Mouse (Mus musculus): ENCODE measurements around the gene Relb. TPM values are rescaled to one million over a fixed set of nuclear protein-coding genes. Genes with fewer than 3 reads are reported as not detected.
A peak's percentile ranks its signal among the peaks of the same experiment; 100 is the strongest.

Relb gene
- total and polyA plus RNA-seq, 3 experiments, result 44.0 to 59.6 (median 58.1) TPM

DNA sequence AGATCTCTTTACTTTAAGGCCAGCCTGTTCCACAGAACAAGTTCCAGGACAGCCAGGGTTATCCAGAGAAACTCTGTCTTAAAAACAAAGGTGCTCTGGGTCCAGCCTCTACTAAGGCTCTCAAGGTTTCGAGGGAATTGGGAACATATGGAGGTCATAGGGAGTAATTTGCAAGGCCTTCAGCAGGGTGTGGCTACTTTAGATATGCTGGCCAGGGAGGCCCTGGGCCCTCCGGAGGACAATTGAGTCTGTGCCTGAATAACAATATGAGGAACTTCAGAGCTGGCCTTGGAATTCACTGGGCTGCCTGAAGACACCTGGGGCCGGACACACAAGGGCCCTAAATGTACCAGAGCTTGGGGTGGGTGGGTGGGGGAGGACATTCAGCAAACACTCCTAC is 53.7 kb downstream of the Relb start:
- Histone ChIP-seq H3K9ac (ENCODE audit: insufficient read depth, low read depth) (no peak overlapping the region), H3K27ac (ENCODE audit: insufficient read depth, low read depth) (no peak overlapping the region), H3K79me2 (replicated peaks; ENCODE audit: control insufficient read depth, extremely low read depth, insufficient read depth, poor library complexity, severe bottlenecking) (peaks cover 45% of the 10 kb centered on the region), H3K4me3 (replicated peaks in 1 of 3; ENCODE audit: low read depth in 2 of 3, low read length in 2 of 3, poor library complexity in 1 of 3) (no peak overlapping the region), H3K36me3 (replicated peaks in 1 of 2; ENCODE audit: control insufficient read depth in 1 of 2, insufficient read depth in 1 of 2, low read length in 1 of 2) (peaks cover 15 to 28% of the 10 kb centered on the region in 2 experiments), H3K27me3 (replicated peaks) (no peaks in the 10 kb centered on the region), H3K4me1 (ENCODE audit: control insufficient read depth in 1 of 2, insufficient read depth in 2 of 2) (peaks cover 17 to 56% of the 10 kb centered on the region in 2 experiments), H3K4me2 (ENCODE audit: insufficient read depth, low read depth, poor library complexity, severe bottlenecking) (no peak overlapping the region), H3K9me3 (replicated peaks; ENCODE audit: low read length) (no peaks in the 10 kb centered on the region)
- in situ Hi-C loops (cut with MboI; ENCODE audit: low pct_ligation_motif_present, low pct_unique_long_range_greater_than_20kb, low sequenced_read_pairs), result loop anchor here (10.0 kb wide), 1 partner anchor 71 kb away; the partner anchor contains the start of genes Bloc1s3 and Trappc6a
- no peak for TF ChIP-seq NELFE (IDR thresholded peaks at IDR 0.05; ENCODE audit: low read depth, low read length)
- TF ChIP-seq NRF1 (IDR thresholded peaks at IDR 0.05; ENCODE audit: low read depth, low read length), result no peak
- no peak for TF ChIP-seq TBP (conservative IDR thresholded peaks at IDR 0.05; ENCODE audit: low read depth, low read length)
- TF ChIP-seq GABPA (IDR thresholded peaks at IDR 0.05; ENCODE audit: insufficient replicate concordance, low read depth, low read length), result no peak
- TF ChIP-seq USF2 (conservative IDR thresholded peaks at IDR 0.05; ENCODE audit: low read depth, low read length), result no peak
- no peak for TF ChIP-seq MXI1 (IDR thresholded peaks at IDR 0.05; ENCODE audit: low read depth, low read length)
- dilution Hi-C loops (cut with MboI; ENCODE audit: extremely low pct_ligation_motif_present, extremely low pct_unique_long_range_greater_than_20kb, low sequenced_read_pairs), result no loop called here
- DNase-seq (ENCODE audit: extremely low read depth), result no peak

GRCm38 (mm10) chr7:19573776-19574140 is 55.5 kb downstream of the Relb start:
- peaks cover 42% of the 10 kb centered on the region for H3K79me2 ChIP-seq (replicated peaks; ENCODE audit: control insufficient read depth, extremely low read depth, insufficient read depth, poor library complexity, severe bottlenecking)
- no peaks in the 10 kb centered on the region for H3K27me3 ChIP-seq (replicated peaks)
- peak overlapping the region; percentile 76; the same call in 1 of the 2 replicates for H3K9ac ChIP-seq (ENCODE audit: insufficient read depth, low read depth)
- H3K4me3 ChIP-seq (replicated peaks in 1 of 3; ENCODE audit: low read depth in 2 of 3, low read length in 2 of 3, poor library complexity in 1 of 3), result peak overlapping the region; percentile 48 to 73 (median 65)
- peaks cover 20 to 30% of the 10 kb centered on the region in 2 experiments for H3K36me3 ChIP-seq (replicated peaks in 1 of 2; ENCODE audit: control insufficient read depth in 1 of 2, insufficient read depth in 1 of 2, low read length in 1 of 2)
- in situ Hi-C loops (cut with MboI; ENCODE audit: low pct_ligation_motif_present, low pct_unique_long_range_greater_than_20kb, low sequenced_read_pairs), result loop anchor here (10.0 to 25.0 kb wide), 2 partner anchors 69 to 161 kb away; partner anchors contain the start of genes Bloc1s3, Ckm, Klc3 and Trappc6a
- dilution Hi-C loops (cut with MboI; ENCODE audit: extremely low pct_ligation_motif_present, extremely low pct_unique_long_range_greater_than_20kb, low sequenced_read_pairs), result no loop called here
- DNase-seq (ENCODE audit: extremely low read depth), result no peak
- peak overlapping the region; percentile 62 for H3K4me2 ChIP-seq (ENCODE audit: insufficient read depth, low read depth, poor library complexity, severe bottlenecking)
- TF ChIP-seq ZMIZ1 (IDR thresholded peaks at IDR 0.05; ENCODE audit: low read depth, low read length) (no peak), RAD21 (IDR thresholded peaks at IDR 0.05; ENCODE audit: low read depth, low read length) (no peak), USF1 (IDR thresholded peaks at IDR 0.05; ENCODE audit: low read depth, low read length) (no peak), SIN3A (IDR thresholded peaks at IDR 0.05; ENCODE audit: low read length) (no peak), POLR2AphosphoS2 (IDR thresholded peaks at IDR 0.05; ENCODE audit: low read depth, low read length) (no peak), KAT2A (IDR thresholded peaks at IDR 0.05; ENCODE audit: insufficient replicate concordance, low read length) (no peak)
- no peaks in the 10 kb centered on the region for H3K9me3 ChIP-seq (replicated peaks; ENCODE audit: low read length)
- H3K27ac ChIP-seq (ENCODE audit: insufficient read depth, low read depth), result peak overlapping the region; percentile 77; the same call in 1 of the 2 replicates
- H3K4me1 ChIP-seq (ENCODE audit: control insufficient read depth in 1 of 2, insufficient read depth in 2 of 2), result peaks cover 8 to 56% of the 10 kb centered on the region in 2 experiments
